Mouse (Mus musculus) neural tube, embryonic 11.5 days (tissue): Measurements from ENCODE around the gene Gstp1. TPM values are rescaled to one million over a fixed set of nuclear protein-coding genes. Genes with fewer than 3 reads are reported as not detected.
"Not testable (repeated sequence)": the region's sequence is repeated elsewhere in the genome, so short reads cannot be mapped to it uniquely, and the experiment has no call there.

ENCODE experiments used
- ATAC-seq: fragments of 200-750 bp; cut with Nextera tagmentation; 2 replicates; pipeline ENCODE4 v1.8.0; 2017; ENCODE audit warnings: moderate number of reproducible peaks, mild to moderate bottlenecking, moderate TSS enrichment, moderate library complexity; ENCODE audit not compliant: insufficient read depth, low FRiP score, low TSS enrichment
- DNase-seq: peaks from one replicate; pipeline ENCODE4 v3.0.0-alpha.2; 2015; ENCODE audit warnings: low spot score
- H3K27ac ChIP-seq: fragments of 300-500 bp; sonication (generic); 2 replicates; pipeline ENCODE4 v1.5.1; 2014; ENCODE audit warnings: low read depth, mild to moderate bottlenecking, low read length
- H3K27me3 ChIP-seq: fragments of 300-500 bp; sonication (generic); 2 replicates; pipeline ENCODE4 v1.6.1; 2014; ENCODE audit warnings: mild to moderate bottlenecking, low read length, mixed read lengths; ENCODE audit not compliant: control insufficient read depth, insufficient read depth
- H3K36me3 ChIP-seq: fragments of 300-500 bp; sonication (generic); 2 replicates; pipeline ENCODE4 v1.6.1; 2014; ENCODE audit warnings: mild to moderate bottlenecking, low read length, moderate library complexity, mixed read lengths; ENCODE audit not compliant: control insufficient read depth, insufficient read depth
- H3K4me1 ChIP-seq: fragments of 300-500 bp; sonication (generic); 2 replicates; pipeline ENCODE4 v1.6.1; 2014; ENCODE audit warnings: low read length, mixed read lengths; ENCODE audit not compliant: control insufficient read depth, insufficient read depth
- H3K4me2 ChIP-seq: fragments of 300-500 bp; sonication (generic); 2 replicates; pipeline ENCODE4 v1.6.1; 2014; ENCODE audit warnings: low read depth, mild to moderate bottlenecking, moderate library complexity
- H3K4me3 ChIP-seq: fragments of 300-500 bp; sonication (generic); 2 replicates; pipeline ENCODE4 v1.5.1; 2014; ENCODE audit warnings: low read depth, low read length
- H3K9ac ChIP-seq: fragments of 300-500 bp; sonication (generic); 2 replicates; pipeline ENCODE4 v1.6.1; 2014; ENCODE audit warnings: mild to moderate bottlenecking, low read length
- H3K9me3 ChIP-seq: fragments of 300-500 bp; sonication (generic); 2 replicates; pipeline ENCODE4 v1.6.1; 2016; ENCODE audit warnings: low read length; ENCODE audit not compliant: control insufficient read depth
- WGBS: fragments of 180-500 bp; shearing (Covaris S2); extraction: QIAGEN DNeasy Blood & Tissue Kit; methylation state at CpG from one replicate; pipeline ENCODE4 v1.1.7; 2014; 5-methylcytosine and 5-hydroxymethylcytosine counted together
- polyA plus RNA-seq: library from polyadenylated mRNA; unstranded; fragments of >200 nt; fragmentation: Nextera tagmentation; extraction: Ambion mirVana; gene quantifications from 2 replicates; pipeline ENCODE4 v1.2.1, GENCODE M21; 2014

Gstp1 gene
- polyA plus RNA-seq, 1 experiment from 2014 or later = 361 TPM

DNA sequence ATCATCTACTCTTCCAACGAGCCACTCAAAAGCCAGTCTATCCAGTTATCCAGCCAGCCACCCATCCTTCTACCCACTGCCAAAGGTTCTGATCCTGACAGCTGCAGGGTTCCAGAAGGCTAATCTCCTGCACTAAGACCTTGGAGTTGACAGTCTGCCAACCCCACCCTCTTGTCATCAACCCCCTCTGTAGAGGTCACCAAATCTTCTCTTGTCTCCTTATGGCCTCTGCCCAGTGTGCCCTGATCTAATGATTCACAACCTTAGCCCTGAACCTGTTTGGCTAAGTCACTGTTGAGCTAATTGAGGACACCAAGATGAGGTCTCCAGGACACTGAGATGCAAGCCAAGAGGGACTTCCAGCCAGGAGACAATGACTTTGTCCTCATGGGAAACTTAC, 41.8 kb upstream of the Gstp1 start:
- no peak overlapping the region for H3K4me2 ChIP-seq
- H3K4me3 ChIP-seq = no peak overlapping the region
- H3K4me1 ChIP-seq = no peaks in the 10 kb centered on the region
- 71% methylated on average over 1 of the region's 1 CpGs for WGBS
- ATAC-seq (no peak), DNase-seq (no peak)
- H3K27me3 ChIP-seq = no peaks in the 10 kb centered on the region
- H3K9me3 ChIP-seq = no peaks in the 10 kb centered on the region
- no peaks in the 10 kb centered on the region for H3K36me3 ChIP-seq
- no peak overlapping the region for H3K27ac ChIP-seq
- no peak overlapping the region for H3K9ac ChIP-seq

DNA sequence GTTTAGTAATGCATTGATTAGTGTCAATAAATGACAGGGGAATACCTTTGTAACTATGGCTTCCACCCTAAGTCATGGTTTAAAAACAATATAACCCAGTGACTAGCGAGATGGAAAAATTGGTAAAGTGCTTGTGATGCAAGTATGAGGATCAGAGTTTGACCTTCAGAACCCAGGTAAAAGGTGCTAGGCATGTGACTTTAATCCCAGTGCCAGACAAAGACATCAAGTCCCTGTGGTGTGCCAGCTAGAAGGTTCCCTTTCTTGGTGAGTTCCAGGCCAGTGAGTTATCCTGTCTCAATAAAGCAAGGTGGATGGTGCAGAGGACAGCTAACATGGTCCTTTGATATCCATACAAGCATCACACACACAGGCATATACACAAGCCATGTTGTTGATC, 37.7 kb upstream of the Gstp1 start:
- Histone ChIP-seq H3K4me1 (no peaks in the 10 kb centered on the region), H3K9ac (no peak overlapping the region), H3K36me3 (no peaks in the 10 kb centered on the region), H3K4me3 (no peak overlapping the region), H3K4me2 (no peak overlapping the region), H3K27me3 (no peaks in the 10 kb centered on the region), H3K9me3 (no peaks in the 10 kb centered on the region), H3K27ac (no peak overlapping the region)
- ATAC-seq = no peak
- no peak for DNase-seq
- 72% methylated on average over 1 of the region's 1 CpGs for WGBS

GRCm38 (mm10) chr19:4072706-4073424, 35.1 kb upstream of the Gstp1 start:
- H3K27ac ChIP-seq = no peak overlapping the region
- WGBS = 72% methylated on average over 6 of the region's 6 CpGs

GRCm38 (mm10) chr19:4071406-4071805, 33.6 kb upstream of the Gstp1 start:
- 92% methylated on average over 6 of the region's 6 CpGs for WGBS
- DNase-seq (no peak), ATAC-seq (no peak)
- no peaks in the 10 kb centered on the region for H3K27me3 ChIP-seq
- H3K4me2 ChIP-seq = no peak overlapping the region
- H3K4me3 ChIP-seq = no peak overlapping the region
- no peaks in the 10 kb centered on the region for H3K4me1 ChIP-seq
- H3K36me3 ChIP-seq = no peaks in the 10 kb centered on the region
- H3K9ac ChIP-seq = no peak overlapping the region
- H3K27ac ChIP-seq = no peak overlapping the region
- H3K9me3 ChIP-seq = no peaks in the 10 kb centered on the region

More at GRCm38 (mm10) chr19:4072706-4073424, 35.1 kb upstream of the Gstp1 start:
- no peaks in the 10 kb centered on the region for H3K4me1 ChIP-seq
- no peak for DNase-seq
- no peak overlapping the region for H3K4me3 ChIP-seq
- H3K9ac ChIP-seq = no peak overlapping the region
- H3K4me2 ChIP-seq = no peak overlapping the region
- no peaks in the 10 kb centered on the region for H3K36me3 ChIP-seq
- H3K9me3 ChIP-seq = no peaks in the 10 kb centered on the region
- H3K27me3 ChIP-seq = no peaks in the 10 kb centered on the region
- ATAC-seq = no peak

DNA sequence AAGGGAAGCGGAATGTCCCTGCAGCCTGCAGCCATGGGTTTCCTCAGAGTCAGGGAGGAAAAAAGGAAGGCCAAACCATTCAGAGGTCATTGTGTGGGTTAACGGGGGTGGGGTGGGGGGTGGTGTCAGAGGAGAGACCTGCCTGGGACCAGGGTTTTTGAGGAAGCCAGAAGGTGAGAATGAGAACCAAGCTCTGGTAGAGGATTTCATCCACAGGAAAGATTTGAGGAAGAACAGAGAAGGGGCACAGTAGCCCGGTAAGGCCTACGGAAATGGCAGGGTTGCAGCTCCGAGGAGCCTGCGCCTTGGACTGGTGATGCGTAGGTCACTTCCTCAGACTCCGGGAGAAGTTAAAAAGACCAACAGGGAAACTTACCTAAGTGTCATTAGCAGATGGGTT, 33.0 kb upstream of the Gstp1 start:
- no peak overlapping the region for H3K9ac ChIP-seq
- no peak overlapping the region for H3K4me3 ChIP-seq
- WGBS = 84% methylated on average over 8 of the region's 8 CpGs
- H3K4me2 ChIP-seq = no peak overlapping the region
- H3K27me3 ChIP-seq = no peaks in the 10 kb centered on the region
- H3K4me1 ChIP-seq = no peaks in the 10 kb centered on the region
- H3K9me3 ChIP-seq = no peaks in the 10 kb centered on the region
- no peak for DNase-seq
- no peak overlapping the region for H3K27ac ChIP-seq
- H3K36me3 ChIP-seq = no peaks in the 10 kb centered on the region
- ATAC-seq = no peak

DNA sequence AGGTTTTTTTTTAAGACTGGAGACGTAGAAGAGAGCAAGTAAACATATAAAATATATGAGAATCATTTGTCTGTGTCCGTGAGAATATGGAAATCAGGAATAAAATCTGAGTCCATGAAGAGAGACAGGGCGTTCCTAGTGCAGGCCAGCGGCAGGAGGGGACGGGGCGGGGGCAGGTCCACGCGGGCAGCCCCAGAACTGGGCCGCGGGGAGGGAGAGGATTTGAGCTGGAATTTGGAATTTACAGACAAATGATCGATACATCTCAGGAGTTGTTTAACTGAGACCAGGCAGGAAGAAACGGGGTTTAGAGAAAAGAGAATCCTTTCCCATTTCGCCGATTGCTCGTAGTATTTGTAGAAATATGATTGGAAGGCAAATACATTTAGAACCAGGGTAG, 32.5 kb upstream of the Gstp1 start:
- DNase-seq = no peak
- no peak overlapping the region for H3K27ac ChIP-seq
- WGBS = 74% methylated on average over 15 of the region's 15 CpGs
- no peak overlapping the region for H3K9ac ChIP-seq
- no peaks in the 10 kb centered on the region for H3K36me3 ChIP-seq
- no peaks in the 10 kb centered on the region for H3K9me3 ChIP-seq
- no peak overlapping the region for H3K4me3 ChIP-seq
- H3K4me1 ChIP-seq = no peaks in the 10 kb centered on the region
- H3K27me3 ChIP-seq = no peaks in the 10 kb centered on the region
- no peak for ATAC-seq
- H3K4me2 ChIP-seq = no peak overlapping the region

- Histone ChIP-seq H3K27me3 (no peaks in the 10 kb centered on the region), H3K4me1 (no peaks in the 10 kb centered on the region), H3K4me3 (no peak overlapping the region), H3K4me2 (no peak overlapping the region), H3K36me3 (no peaks in the 10 kb centered on the region), H3K27ac (no peak overlapping the region), H3K9me3 (no peaks in the 10 kb centered on the region), H3K9ac (no peak overlapping the region)
- ATAC-seq = no peak
- WGBS = 81% methylated on average over 15 of the region's 15 CpGs
- DNase-seq = no peak
Measured at GRCm38 (mm10) chr19:4068717-4069410, 31.1 kb upstream of the Gstp1 start.

GRCm38 (mm10) chr19:4068242-4068641, 30.5 kb upstream of the Gstp1 start:
- not testable (repeated sequence) for H3K4me2 ChIP-seq, H3K9ac ChIP-seq, H3K27ac ChIP-seq, H3K4me3 ChIP-seq, H3K9me3 ChIP-seq, H3K36me3 ChIP-seq, H3K4me1 ChIP-seq, ATAC-seq, H3K27me3 ChIP-seq, DNase-seq
- 94% methylated on average over 2 of the region's 2 CpGs for WGBS

DNA sequence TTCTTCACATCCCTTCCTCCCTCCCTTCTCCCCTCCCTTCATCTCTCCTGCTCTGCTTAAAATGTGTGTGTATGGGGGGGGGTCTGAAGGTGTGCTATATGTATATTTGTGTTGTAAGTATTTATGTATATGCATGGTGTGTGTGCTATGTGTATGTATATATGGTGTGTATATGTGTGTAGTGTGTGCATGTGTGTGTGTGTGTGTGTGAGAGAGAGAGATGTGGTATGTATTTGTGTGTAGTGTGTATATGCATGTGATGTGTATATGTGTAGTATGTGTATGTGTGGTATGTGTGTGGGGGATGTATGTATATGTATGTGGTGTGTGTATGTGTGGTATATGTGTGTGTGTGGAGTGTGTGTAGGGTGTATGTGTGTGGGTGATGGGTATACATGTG, 29.1 kb upstream of the Gstp1 start:
- no peak overlapping the region for H3K4me3 ChIP-seq
- ATAC-seq = no peak

More for the DNA sequence above, 29.1 kb upstream of the Gstp1 start:
- Histone ChIP-seq H3K4me1 (no peaks in the 10 kb centered on the region), H3K27ac (no peak overlapping the region), H3K36me3 (no peaks in the 10 kb centered on the region), H3K27me3 (no peaks in the 10 kb centered on the region), H3K9me3 (no peaks in the 10 kb centered on the region), H3K4me2 (no peak overlapping the region), H3K9ac (no peak overlapping the region)
- DNase-seq = no peak
